Mouse (Mus musculus) embryonic facial prominence, embryonic 13.5 days (tissue): ENCODE measurements around the gene Prap1. TPM values are rescaled to one million over a fixed set of nuclear protein-coding genes. Genes with fewer than 3 reads are reported as not detected.

Experiments used
- ATAC-seq: fragments of 200-750 bp; cut with Nextera tagmentation; 2 replicates; pipeline ENCODE4 v1.8.0; 2017; ENCODE audit warnings: low read depth; ENCODE audit not compliant: insufficient number of reproducible peaks, insufficient read depth, low FRiP score, low TSS enrichment
- H3K27ac ChIP-seq: fragments of 300-500 bp; sonication (generic); 2 replicates; pipeline ENCODE4 v1.5.1; 2015; ENCODE audit warnings: moderate library complexity, mild to moderate bottlenecking, inconsistent platforms
- H3K27me3 ChIP-seq: fragments of 300-500 bp; sonication (generic); 2 replicates; pipeline ENCODE4 v1.6.1; 2015; ENCODE audit warnings: mild to moderate bottlenecking, inconsistent platforms
- H3K36me3 ChIP-seq: fragments of 300-500 bp; sonication (generic); 2 replicates; pipeline ENCODE4 v1.6.1; 2015; ENCODE audit warnings: mild to moderate bottlenecking, inconsistent platforms
- H3K4me1 ChIP-seq: fragments of 300-500 bp; sonication (generic); 2 replicates; pipeline ENCODE4 v1.6.1; 2015; ENCODE audit warnings: inconsistent platforms
- H3K4me2 ChIP-seq: fragments of 300-500 bp; sonication (generic); 2 replicates; pipeline ENCODE4 v1.6.1; 2015; ENCODE audit warnings: moderate library complexity, mild to moderate bottlenecking, inconsistent platforms
- H3K4me3 ChIP-seq: fragments of 300-500 bp; sonication (generic); 2 replicates; pipeline ENCODE4 v1.5.1; 2015; ENCODE audit warnings: mild to moderate bottlenecking, inconsistent platforms
- H3K9ac ChIP-seq: fragments of 300-500 bp; sonication (generic); 2 replicates; pipeline ENCODE4 v1.6.1; 2015; ENCODE audit warnings: mild to moderate bottlenecking, inconsistent platforms
- H3K9me3 ChIP-seq: fragments of 300-500 bp; sonication (generic); 2 replicates; pipeline ENCODE4 v1.6.1; 2016; ENCODE audit warnings: inconsistent platforms
- WGBS: fragments of 180-500 bp; shearing (Covaris S2); methylation state at CpG from one replicate; pipeline ENCODE4 v1.1.7; 2015; ENCODE audit warnings: mixed read lengths; 5-methylcytosine and 5-hydroxymethylcytosine counted together
- polyA plus RNA-seq: library from polyadenylated mRNA; unstranded; fragments of >200 nt; fragmentation: Nextera tagmentation; extraction: Ambion mirVana; gene quantifications from 2 replicates; pipeline ENCODE4 v1.2.1, GENCODE M21; 2015

Gene Prap1
- polyA plus RNA-seq, 1 experiment from 2014 or later, result not detected

DNA sequence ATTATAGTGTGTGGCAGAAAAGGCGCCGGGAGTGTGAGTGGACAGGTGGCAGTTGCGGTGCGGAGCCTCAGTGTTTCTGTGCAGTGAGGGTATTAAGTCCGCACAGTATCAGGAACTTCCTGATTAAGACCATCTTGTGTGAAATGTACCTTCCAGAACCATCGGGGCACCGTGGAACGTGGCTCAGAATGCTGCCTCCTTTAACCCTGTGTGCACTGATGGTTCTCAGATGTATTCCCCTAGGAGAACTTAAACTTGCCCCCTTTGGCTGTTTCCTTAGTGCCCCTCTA lies 44.8 kb downstream of the Prap1 start:
- H3K9me3 ChIP-seq, result no peaks in the 10 kb centered on the region
- H3K27ac ChIP-seq, result peak overlapping the region; percentile 79
- H3K9ac ChIP-seq, result peak overlapping the region; percentile 88
- peak overlapping the region; percentile 89 for H3K4me2 ChIP-seq
- H3K36me3 ChIP-seq, result peaks cover 8% of the 10 kb centered on the region
- ATAC-seq, result no peak
- H3K4me1 ChIP-seq, result peaks cover 5% of the 10 kb centered on the region
- 0% methylated on average over 8 of the region's 8 CpGs for WGBS
- H3K27me3 ChIP-seq, result no peaks in the 10 kb centered on the region
- peak overlapping the region; percentile 86 for H3K4me3 ChIP-seq

DNA sequence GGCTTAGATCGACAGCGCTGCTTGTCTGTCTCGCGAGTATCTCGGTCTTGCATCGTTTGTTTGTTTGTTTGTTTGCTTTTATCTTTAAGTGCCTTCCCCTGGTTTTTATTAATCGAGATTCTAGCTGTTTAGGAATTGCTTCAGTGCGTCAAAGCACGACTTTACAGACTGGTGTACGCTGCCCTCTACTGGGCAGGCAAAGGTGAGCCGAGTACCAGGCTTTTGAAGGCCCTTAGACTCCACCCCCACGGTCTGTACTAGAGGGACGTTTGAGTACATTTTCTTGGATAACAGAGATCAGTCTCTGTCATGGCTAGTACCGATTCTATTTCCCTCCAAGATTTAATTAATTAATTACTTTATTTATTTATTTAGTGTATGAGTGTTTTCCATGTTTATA lies 48.2 kb downstream of the Prap1 start:
- H3K36me3 ChIP-seq, result no peaks in the 10 kb centered on the region
- no peak for ATAC-seq
- no peaks in the 10 kb centered on the region for H3K9me3 ChIP-seq
- no peak overlapping the region for H3K4me2 ChIP-seq
- 6% methylated on average over 14 of the region's 14 CpGs for WGBS
- H3K27ac ChIP-seq, result no peak overlapping the region
- H3K4me3 ChIP-seq, result no peak overlapping the region
- peaks cover 5% of the 10 kb centered on the region for H3K4me1 ChIP-seq
- no peak overlapping the region for H3K9ac ChIP-seq
- H3K27me3 ChIP-seq, result no peaks in the 10 kb centered on the region

DNA sequence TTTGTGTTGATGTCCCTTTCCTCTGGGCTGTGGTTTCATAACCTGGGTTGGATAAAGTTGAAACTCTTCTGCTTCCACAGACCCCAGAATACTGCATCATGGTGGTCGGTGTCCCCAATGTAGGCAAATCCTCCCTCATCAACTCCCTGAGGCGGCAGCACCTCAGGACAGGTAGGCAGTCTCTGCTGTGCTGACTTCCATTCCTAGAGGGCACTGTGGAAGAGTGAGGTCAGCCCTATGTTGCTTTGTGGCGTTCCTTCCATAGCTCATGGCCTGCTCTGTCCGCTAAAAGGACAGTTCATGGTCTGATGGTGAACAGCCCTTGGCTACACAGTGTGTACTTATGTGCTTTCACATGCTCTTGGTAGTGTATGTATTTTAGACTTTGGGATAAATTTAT lies 51.4 kb downstream of the Prap1 start:
- Histone ChIP-seq H3K27ac (no peak overlapping the region), H3K27me3 (no peaks in the 10 kb centered on the region), H3K9me3 (no peaks in the 10 kb centered on the region), H3K36me3 (peaks cover 5% of the 10 kb centered on the region; the same call in 1 of the 2 replicates), H3K4me2 (no peak overlapping the region), H3K4me3 (no peak overlapping the region), H3K9ac (no peak overlapping the region), H3K4me1 (no peaks in the 10 kb centered on the region)
- no peak for ATAC-seq
- 88% methylated on average over 4 of the region's 4 CpGs for WGBS

Other genes starting within 250 kb of the Prap1 start
- gene Kndc1, start 198.7 kb upstream of the Prap1 start, polyA plus RNA-seq, result 0.11 and 0.15 TPM in 2 replicates
- gene Utf1, start 149.6 kb upstream of the Prap1 start, polyA plus RNA-seq, result 0.28 and 0.36 TPM in 2 replicates
- 0.85 and 1.1 TPM in 2 replicates for gene 6430531B16Rik, start 114.6 kb upstream of the Prap1 start, polyA plus RNA-seq
- 2.4 and 3.3 TPM in 2 replicates for gene Adam8, start 100.8 kb upstream of the Prap1 start, polyA plus RNA-seq
- gene Zfp511, start 57.0 kb upstream of the Prap1 start, polyA plus RNA-seq, result 41.0 and 42.4 TPM in 2 replicates
- 66.3 and 70.1 TPM in 2 replicates for gene Tubgcp2, start 56.7 kb upstream of the Prap1 start, polyA plus RNA-seq
- 0.20 TPM in 1 of 2 replicates, not detected in the other for gene Msx3, start 44.3 kb upstream of the Prap1 start, polyA plus RNA-seq
- gene Caly, start 10.8 kb upstream of the Prap1 start, polyA plus RNA-seq, result 3.1 and 4.0 TPM in 2 replicates
- gene Fuom, start 9.0 kb downstream of the Prap1 start, polyA plus RNA-seq, result 26.0 and 26.9 TPM in 2 replicates
- 18.1 and 19.2 TPM in 2 replicates for gene Paox, start 22.4 kb downstream of the Prap1 start, polyA plus RNA-seq
- gene Echs1, start 23.1 kb downstream of the Prap1 start, polyA plus RNA-seq, result 170 and 172 TPM in 2 replicates
- gene Mtg1, start 44.2 kb downstream of the Prap1 start, polyA plus RNA-seq, result 21.1 and 24.2 TPM in 2 replicates
- gene Sprn, start 61.5 kb downstream of the Prap1 start, polyA plus RNA-seq, result 0.72 TPM in 2 replicates
- not detected in 2 replicates for gene Olfr522, start 71.4 kb downstream of the Prap1 start, polyA plus RNA-seq
- gene Olfr523, start 79.8 kb downstream of the Prap1 start, polyA plus RNA-seq, result 0.07 TPM in 1 of 2 replicates, not detected in the other
- gene Olfr524, start 112.6 kb downstream of the Prap1 start, polyA plus RNA-seq, result not detected in 2 replicates
- not detected in 2 replicates for gene Cd163l1, start 124.9 kb downstream of the Prap1 start, polyA plus RNA-seq
- not detected in 2 replicates for gene 5830411N06Rik, start 153.9 kb downstream of the Prap1 start, polyA plus RNA-seq
- gene Olfr525, start 227.5 kb downstream of the Prap1 start, polyA plus RNA-seq, result not detected in 2 replicates
- not detected in 2 replicates for gene Olfr527, start 240.6 kb downstream of the Prap1 start, polyA plus RNA-seq